Mouse (Mus musculus) stomach, adult 2 months (tissue): ENCODE measurements around the gene Gm4307. TPM values are rescaled to one million over a fixed set of nuclear protein-coding genes. Genes with fewer than 3 reads are reported as not detected.

Experiments
- polyA plus RNA-seq: library from polyadenylated mRNA; depleted of rRNA; stranded (reverse); fragments of >200 nt; gene quantifications from 2 replicates; pipeline ENCODE4 v1.2.3, GENCODE M21; 2012; rRNA removed

Gm4307 gene
- polyA plus RNA-seq, result not detected in 2 replicates

DNA sequence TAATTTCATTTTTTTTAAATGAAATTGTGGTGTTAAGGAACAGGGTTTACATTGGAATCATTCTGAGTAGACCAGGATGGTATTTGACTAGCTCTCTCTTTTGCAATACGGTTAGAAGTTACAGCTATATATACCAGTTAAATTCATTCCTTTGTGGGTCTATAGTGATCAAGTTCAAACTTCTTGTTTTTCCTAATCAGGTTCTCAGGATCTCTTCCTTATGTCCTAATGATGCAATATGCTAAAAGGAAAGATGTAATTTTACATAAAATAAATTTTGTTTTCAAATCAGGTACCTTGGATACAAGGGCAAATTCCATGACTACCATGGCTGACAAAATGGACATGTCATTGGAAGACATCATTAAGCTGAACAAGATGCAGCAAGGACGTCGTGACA lies at the start of gene Gm4307:
Gene Gm4307 (plus strand): TSS at position 301 of the 400 bp plus-strand sequence.

DNA sequence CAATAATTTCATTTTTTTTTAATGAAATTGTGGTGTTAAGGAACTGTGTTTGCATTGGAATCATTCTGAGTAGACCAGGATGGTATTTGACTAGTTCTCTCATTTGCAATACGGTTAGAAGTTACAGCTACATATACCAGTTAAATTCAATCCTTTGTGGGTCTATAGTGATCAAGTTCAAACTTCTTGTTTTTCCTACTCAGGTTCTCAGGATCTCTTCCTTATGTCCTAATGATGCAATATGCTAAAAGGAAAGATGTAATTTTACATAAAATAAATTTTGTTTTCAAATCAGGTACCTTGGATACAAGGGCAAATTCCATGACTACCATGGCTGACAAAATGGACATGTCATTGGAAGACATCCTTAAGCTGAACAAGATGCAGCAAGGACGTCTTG lies 25.8 kb upstream of the Gm4307 start, which contains the start of gene Gm4301:
Gene Gm4301 (plus strand): TSS at position 301 of the 400 bp plus-strand sequence.

DNA sequence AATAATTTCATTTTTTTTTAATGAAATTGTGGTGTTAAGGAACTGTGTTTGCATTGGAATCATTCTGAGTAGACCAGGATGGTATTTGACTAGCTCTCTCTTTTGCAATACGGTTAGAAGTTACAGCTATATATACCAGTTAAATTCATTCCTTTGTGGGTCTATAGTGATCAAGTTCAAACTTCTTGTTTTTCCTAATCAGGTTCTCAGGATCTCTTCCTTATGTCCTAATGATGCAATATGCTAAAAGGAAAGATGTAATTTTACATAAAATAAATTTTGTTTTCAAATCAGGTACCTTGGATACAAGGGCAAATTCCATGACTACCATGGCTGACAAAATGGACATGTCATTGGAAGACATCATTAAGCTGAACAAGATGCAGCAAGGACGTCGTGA lies 20.6 kb upstream of the Gm4307 start, which contains the start of gene Gm4302:
Gene Gm4302 (plus strand): TSS at position 301 of the 400 bp plus-strand sequence.

DNA sequence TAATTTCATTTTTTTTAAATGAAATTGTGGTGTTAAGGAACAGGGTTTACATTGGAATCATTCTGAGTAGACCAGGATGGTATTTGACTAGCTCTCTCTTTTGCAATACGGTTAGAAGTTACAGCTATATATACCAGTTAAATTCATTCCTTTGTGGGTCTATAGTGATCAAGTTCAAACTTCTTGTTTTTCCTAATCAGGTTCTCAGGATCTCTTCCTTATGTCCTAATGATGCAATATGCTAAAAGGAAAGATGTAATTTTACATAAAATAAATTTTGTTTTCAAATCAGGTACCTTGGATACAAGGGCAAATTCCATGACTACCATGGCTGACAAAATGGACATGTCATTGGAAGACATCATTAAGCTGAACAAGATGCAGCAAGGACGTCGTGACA lies 15.5 kb upstream of the Gm4307 start, which contains the start of gene Gm4303:
Gene Gm4303 (plus strand): TSS at position 301 of the 400 bp plus-strand sequence.

DNA sequence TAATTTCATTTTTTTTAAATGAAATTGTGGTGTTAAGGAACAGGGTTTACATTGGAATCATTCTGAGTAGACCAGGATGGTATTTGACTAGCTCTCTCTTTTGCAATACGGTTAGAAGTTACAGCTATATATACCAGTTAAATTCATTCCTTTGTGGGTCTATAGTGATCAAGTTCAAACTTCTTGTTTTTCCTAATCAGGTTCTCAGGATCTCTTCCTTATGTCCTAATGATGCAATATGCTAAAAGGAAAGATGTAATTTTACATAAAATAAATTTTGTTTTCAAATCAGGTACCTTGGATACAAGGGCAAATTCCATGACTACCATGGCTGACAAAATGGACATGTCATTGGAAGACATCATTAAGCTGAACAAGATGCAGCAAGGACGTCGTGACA lies 10.3 kb upstream of the Gm4307 start, which contains the start of gene Gm4305:
Gene Gm4305 (plus strand): TSS at position 301 of the 400 bp plus-strand sequence.

DNA sequence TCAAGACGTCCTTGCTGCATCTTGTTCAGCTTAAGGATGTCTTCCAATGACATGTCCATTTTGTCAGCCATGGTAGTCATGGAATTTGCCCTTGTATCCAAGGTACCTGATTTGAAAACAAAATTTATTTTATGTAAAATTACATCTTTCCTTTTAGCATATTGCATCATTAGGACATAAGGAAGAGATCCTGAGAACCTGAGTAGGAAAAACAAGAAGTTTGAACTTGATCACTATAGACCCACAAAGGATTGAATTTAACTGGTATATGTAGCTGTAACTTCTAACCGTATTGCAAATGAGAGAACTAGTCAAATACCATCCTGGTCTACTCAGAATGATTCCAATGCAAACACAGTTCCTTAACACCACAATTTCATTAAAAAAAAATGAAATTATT lies 21.3 kb downstream of the Gm4307 start, which contains the start of gene Gm4312:
Gene Gm4312 (minus strand): TSS at position 101 of the 400 bp plus-strand sequence.

Other genes starting within 250 kb of the Gm4307 start
- gene Gm4301, start 25.7 kb upstream of the Gm4307 start, polyA plus RNA-seq, result not detected in 2 replicates
- not detected in 2 replicates for gene Gm4302, start 20.5 kb upstream of the Gm4307 start, polyA plus RNA-seq
- gene Gm4303, start 15.4 kb upstream of the Gm4307 start, polyA plus RNA-seq, result not detected in 2 replicates
- not detected in 2 replicates for gene Gm4305, start 10.2 kb upstream of the Gm4307 start, polyA plus RNA-seq
- not detected in 2 replicates for gene Gm4312, start 21.2 kb downstream of the Gm4307 start, polyA plus RNA-seq
- 0.90 and 1.5 TPM in 2 replicates for gene Tmtc3, start 126.0 kb downstream of the Gm4307 start, polyA plus RNA-seq
- gene Cep290, start 126.2 kb downstream of the Gm4307 start, polyA plus RNA-seq, result 0.08 TPM in 1 of 2 replicates, not detected in the other
- gene 4930430F08Rik, start 229.1 kb downstream of the Gm4307 start, polyA plus RNA-seq, result 2.3 and 4.4 TPM in 2 replicates
- not detected in 2 replicates for gene 1700017N19Rik, start 229.1 kb downstream of the Gm4307 start, polyA plus RNA-seq